Mouse (Mus musculus) left cerebral cortex, adult 9 months (tissue): ENCODE measurements around the gene Pdlim4.

Source experiments
- DNase-seq, 2 experiments: peaks; one replicate each; pipeline ENCODE4 v3.0.0; 2022; ENCODE audit warnings: low spot score in 2 of 2

The Pdlim4 gene

GRCm38 (mm10) chr11:54091726-54092125 is 22.9 kb upstream of the Pdlim4 start:
- DNase-seq, result no peak

GRCm38 (mm10) chr11:54090091-54090879 is 21.5 kb upstream of the Pdlim4 start:
- DNase-seq, result no peak

GRCm38 (mm10) chr11:54088947-54089317 is 20.1 kb upstream of the Pdlim4 start:
- peak in 1 of 2 experiments; percentile 76 for DNase-seq

- DNase-seq, result no peak
Measured at GRCm38 (mm10) chr11:54088253-54088946, 19.6 kb upstream of the Pdlim4 start.

- no peak for DNase-seq
Measured at GRCm38 (mm10) chr11:54085816-54086215, 17.0 kb upstream of the Pdlim4 start.

GRCm38 (mm10) chr11:54084976-54085375 is 16.2 kb upstream of the Pdlim4 start:
- no peak for DNase-seq

GRCm38 (mm10) chr11:54082725-54083124 is 13.9 kb upstream of the Pdlim4 start:
- no peak for DNase-seq

GRCm38 (mm10) chr11:54080435-54080834 is 11.6 kb upstream of the Pdlim4 start:
- DNase-seq, result no peak

- DNase-seq, result no peak
Measured at GRCm38 (mm10) chr11:54076101-54076500, 7.3 kb upstream of the Pdlim4 start.

GRCm38 (mm10) chr11:54075353-54075752 is 6.5 kb upstream of the Pdlim4 start:
- no peak for DNase-seq

GRCm38 (mm10) chr11:54073291-54073690 is 4.5 kb upstream of the Pdlim4 start:
- DNase-seq, result no peak

GRCm38 (mm10) chr11:54071726-54072445 is 3.1 kb upstream of the Pdlim4 start:
- no peak for DNase-seq

- DNase-seq, result no peak
Measured at GRCm38 (mm10) chr11:54067996-54068519, 756 bp downstream of the Pdlim4 start.

GRCm38 (mm10) chr11:54067318-54067995 is 1.4 kb downstream of the Pdlim4 start:
- DNase-seq, result no peak

GRCm38 (mm10) chr11:54066400-54066799 is 2.4 kb downstream of the Pdlim4 start:
- no peak for DNase-seq

- DNase-seq, result no peak
Measured at GRCm38 (mm10) chr11:54065915-54066178, 3.0 kb downstream of the Pdlim4 start.

- no peak for DNase-seq
Measured at GRCm38 (mm10) chr11:54065106-54065914, 3.5 kb downstream of the Pdlim4 start.

- DNase-seq, result no peak
Measured at GRCm38 (mm10) chr11:54064412-54064978, 4.3 kb downstream of the Pdlim4 start.

- no peak for DNase-seq
Measured at GRCm38 (mm10) chr11:54063472-54063775, 5.4 kb downstream of the Pdlim4 start.

GRCm38 (mm10) chr11:54062753-54063471 is 5.9 kb downstream of the Pdlim4 start:
- DNase-seq, result no peak
